Mouse (Mus musculus): Measurements from ENCODE around the gene Hexim1. TPM values are rescaled to one million over a fixed set of nuclear protein-coding genes. Genes with fewer than 3 reads are reported as not detected.

Hexim1 gene
- polyA plus RNA-seq, 1 experiment from 2014 or later: 4.1 TPM

- Histone ChIP-seq H3K4me2 (ENCODE audit: low read length) (no peak overlapping the region), H3K9ac (replicated peaks; ENCODE audit: low read depth, low read length) (no peak overlapping the region), H3K36me3 (ENCODE audit: control insufficient read depth, insufficient read depth) (no peaks in the 10 kb centered on the region), H3K4me1 (replicated peaks; ENCODE audit: control insufficient read depth, insufficient read depth, low read length) (peaks cover 8% of the 10 kb centered on the region), H3K4me3 (replicated peaks; ENCODE audit: low read length) (no peak overlapping the region), H3K27me3 (replicated peaks; ENCODE audit: control insufficient read depth, insufficient read depth, low read length) (no peaks in the 10 kb centered on the region), H3K9me3 (ENCODE audit: control insufficient read depth, low read length) (no peaks in the 10 kb centered on the region), H3K27ac (ENCODE audit: low read length) (no peak overlapping the region)
- 93% methylated on average over 11 of the region's 11 CpGs for WGBS
- ATAC-seq: no peak
These were observed 44.7 kb downstream of the Hexim1 start for GRCm38 (mm10) chr11:103160738-103161137.

- no peaks in the 10 kb centered on the region for H3K36me3 ChIP-seq (ENCODE audit: control insufficient read depth, insufficient read depth)
- H3K9me3 ChIP-seq (ENCODE audit: control insufficient read depth, low read length): no peaks in the 10 kb centered on the region
- no peak overlapping the region for H3K4me3 ChIP-seq (replicated peaks; ENCODE audit: low read length)
- ATAC-seq: no peak
- H3K9ac ChIP-seq (replicated peaks; ENCODE audit: low read depth, low read length): no peak overlapping the region
- no peak overlapping the region for H3K27ac ChIP-seq (ENCODE audit: low read length)
- no peak overlapping the region for H3K4me2 ChIP-seq (ENCODE audit: low read length)
- WGBS: 82% methylated on average over 7 of the region's 7 CpGs
- no peaks in the 10 kb centered on the region for H3K27me3 ChIP-seq (replicated peaks; ENCODE audit: control insufficient read depth, insufficient read depth, low read length)
- peaks cover 8% of the 10 kb centered on the region for H3K4me1 ChIP-seq (replicated peaks; ENCODE audit: control insufficient read depth, insufficient read depth, low read length)
These were observed 45.4 kb downstream of the Hexim1 start for GRCm38 (mm10) chr11:103161449-103161848.

- H3K9ac ChIP-seq (replicated peaks; ENCODE audit: low read depth, low read length): no peak overlapping the region
- H3K4me1 ChIP-seq (replicated peaks; ENCODE audit: control insufficient read depth, insufficient read depth, low read length): peaks cover 8% of the 10 kb centered on the region
- no peak for ATAC-seq
- no peaks in the 10 kb centered on the region for H3K36me3 ChIP-seq (ENCODE audit: control insufficient read depth, insufficient read depth)
- H3K27ac ChIP-seq (ENCODE audit: low read length): no peak overlapping the region
- WGBS: 90% methylated on average over 5 of the region's 5 CpGs
- H3K4me2 ChIP-seq (ENCODE audit: low read length): no peak overlapping the region
- H3K27me3 ChIP-seq (replicated peaks; ENCODE audit: control insufficient read depth, insufficient read depth, low read length): no peaks in the 10 kb centered on the region
- H3K9me3 ChIP-seq (ENCODE audit: control insufficient read depth, low read length): no peaks in the 10 kb centered on the region
- H3K4me3 ChIP-seq (replicated peaks; ENCODE audit: low read length): no peak overlapping the region
These were observed 46.1 kb downstream of the Hexim1 start for GRCm38 (mm10) chr11:103162132-103162531.

- Histone ChIP-seq H3K4me3 (replicated peaks; ENCODE audit: low read length) (no peak overlapping the region), H3K4me1 (replicated peaks; ENCODE audit: control insufficient read depth, insufficient read depth, low read length) (0 out of 2 replicates have a peak, but pooled peaks cover 3% of the 10 kb centered on the region), H3K36me3 (ENCODE audit: control insufficient read depth, insufficient read depth) (no peaks in the 10 kb centered on the region), H3K4me2 (ENCODE audit: low read length) (no peak overlapping the region), H3K9me3 (ENCODE audit: control insufficient read depth, low read length) (no peaks in the 10 kb centered on the region), H3K27ac (ENCODE audit: low read length) (no peak overlapping the region), H3K27me3 (replicated peaks; ENCODE audit: control insufficient read depth, insufficient read depth, low read length) (no peaks in the 10 kb centered on the region; the same call in 1 of the 2 replicates), H3K9ac (replicated peaks; ENCODE audit: low read depth, low read length) (no peak overlapping the region)
- WGBS: 37% methylated on average over 10 of the region's 10 CpGs
- no peak for ATAC-seq
These were observed 48.4 kb downstream of the Hexim1 start for GRCm38 (mm10) chr11:103164391-103164790.

GRCm38 (mm10) chr11:103168690-103169390 lies 52.8 kb downstream of the Hexim1 start:
- WGBS: 26% methylated on average over 9 of the region's 9 CpGs
- Histone ChIP-seq H3K36me3 (ENCODE audit: control insufficient read depth, insufficient read depth) (no peaks in the 10 kb centered on the region), H3K27me3 (replicated peaks; ENCODE audit: control insufficient read depth, insufficient read depth, low read length) (peaks cover 12% of the 10 kb centered on the region; the same call in 1 of the 2 replicates), H3K9me3 (ENCODE audit: control insufficient read depth, low read length) (no peaks in the 10 kb centered on the region), H3K27ac (ENCODE audit: low read length) (no peak overlapping the region), H3K9ac (replicated peaks; ENCODE audit: low read depth, low read length) (no peak overlapping the region), H3K4me2 (ENCODE audit: low read length) (no peak overlapping the region), H3K4me1 (replicated peaks; ENCODE audit: control insufficient read depth, insufficient read depth, low read length) (peaks cover 17% of the 10 kb centered on the region), H3K4me3 (replicated peaks; ENCODE audit: low read length) (no peak overlapping the region)
- no peak for ATAC-seq

Other genes starting within 250 kb of the Hexim1 start
- 188 and 190 TPM in 2 replicates for gene Eftud2, start 235.2 kb upstream of the Hexim1 start, polyA plus RNA-seq (2015; fragmentation: Nextera tagmentation; extraction: Ambion mirVana)
- 2.2 and 2.7 TPM in 2 replicates for gene Ccdc103, start 235.0 kb upstream of the Hexim1 start, polyA plus RNA-seq (2015; fragmentation: Nextera tagmentation; extraction: Ambion mirVana)
- not detected in 2 replicates for gene Fam187a, start 231.1 kb upstream of the Hexim1 start, polyA plus RNA-seq (2015; fragmentation: Nextera tagmentation; extraction: Ambion mirVana)
- 1.3 and 2.3 TPM in 2 replicates for gene Gfap, start 215.3 kb upstream of the Hexim1 start, polyA plus RNA-seq (2015; fragmentation: Nextera tagmentation; extraction: Ambion mirVana)
- gene Kif18b, start 191.1 kb upstream of the Hexim1 start, polyA plus RNA-seq (2015; fragmentation: Nextera tagmentation; extraction: Ambion mirVana): 3.0 and 4.1 TPM in 2 replicates
- 1.4 TPM in 2 replicates for gene C1ql1, start 169.5 kb upstream of the Hexim1 start, polyA plus RNA-seq (2015; fragmentation: Nextera tagmentation; extraction: Ambion mirVana)
- gene Nmt1, start 88.0 kb upstream of the Hexim1 start, polyA plus RNA-seq (2015; fragmentation: Nextera tagmentation; extraction: Ambion mirVana): 31.7 and 37.2 TPM in 2 replicates
- gene Dcakd, start 87.9 kb upstream of the Hexim1 start, polyA plus RNA-seq (2015; fragmentation: Nextera tagmentation; extraction: Ambion mirVana): 162 and 166 TPM in 2 replicates
- gene Plcd3, start 14.6 kb upstream of the Hexim1 start, polyA plus RNA-seq (2015; fragmentation: Nextera tagmentation; extraction: Ambion mirVana): 2.5 and 2.6 TPM in 2 replicates
- gene Acbd4, start 14.5 kb upstream of the Hexim1 start, polyA plus RNA-seq (2015; fragmentation: Nextera tagmentation; extraction: Ambion mirVana): 17.0 and 17.8 TPM in 2 replicates
- gene Hexim2, start 16.2 kb downstream of the Hexim1 start, polyA plus RNA-seq (2015; fragmentation: Nextera tagmentation; extraction: Ambion mirVana): 19.9 and 25.9 TPM in 2 replicates
- 2.7 and 6.7 TPM in 2 replicates for gene Fmnl1, start 54.9 kb downstream of the Hexim1 start, polyA plus RNA-seq (2015; fragmentation: Nextera tagmentation; extraction: Ambion mirVana)
- gene 1700023F06Rik, start 92.3 kb downstream of the Hexim1 start, polyA plus RNA-seq (2015; fragmentation: Nextera tagmentation; extraction: Ambion mirVana): 0.73 and 1.5 TPM in 2 replicates
- gene Spata32, start 102.2 kb downstream of the Hexim1 start, polyA plus RNA-seq (2015; fragmentation: Nextera tagmentation; extraction: Ambion mirVana): 0.22 TPM in 1 of 2 replicates, not detected in the other
- gene Map3k14, start 151.2 kb downstream of the Hexim1 start, polyA plus RNA-seq (2015; fragmentation: Nextera tagmentation; extraction: Ambion mirVana): 2.8 and 4.8 TPM in 2 replicates
- gene Arhgap27, start 247.5 kb downstream of the Hexim1 start, polyA plus RNA-seq (2015; fragmentation: Nextera tagmentation; extraction: Ambion mirVana): 3.0 and 3.3 TPM in 2 replicates

Measured in forebrain, embryonic 16.5 days (tissue).